Mouse (Mus musculus): ENCODE results near the gene Veph1.
A peak's percentile ranks its signal among the peaks of the same experiment; 100 is the strongest.

Gene Veph1

GRCm38 (mm10) chr3:66224931-66225537 lies 71.6 kb downstream of the Veph1 start:
- no peak for DNase-seq (ENCODE audit: low spot score in 2 of 2)

GRCm38 (mm10) chr3:66221243-66221611 lies 75.4 kb downstream of the Veph1 start:
- no peak for DNase-seq (ENCODE audit: low spot score in 2 of 2)

GRCm38 (mm10) chr3:66220554-66221242 lies 75.9 kb downstream of the Veph1 start:
- peak in 1 of 2 experiments; percentile 45 for DNase-seq (ENCODE audit: low spot score in 2 of 2)

GRCm38 (mm10) chr3:66219655-66220191 lies 76.9 kb downstream of the Veph1 start, which contains the start of gene Ptx3:
Gene Ptx3, plus strand, starts transcription at chr3:66219910.
- no peak for DNase-seq (ENCODE audit: low spot score in 2 of 2)

GRCm38 (mm10) chr3:66215759-66216158 lies 80.9 kb downstream of the Veph1 start:
- no peak for DNase-seq (ENCODE audit: low spot score in 2 of 2)

GRCm38 (mm10) chr3:66213524-66213923 lies 83.1 kb downstream of the Veph1 start:
- DNase-seq (ENCODE audit: low spot score in 2 of 2), result no peak

- DNase-seq (ENCODE audit: low spot score in 2 of 2), result no peak
These were observed 87.6 kb downstream of the Veph1 start for GRCm38 (mm10) chr3:66208836-66209573.

- no peak for DNase-seq (ENCODE audit: low spot score in 2 of 2)
These were observed 102.6 kb downstream of the Veph1 start for GRCm38 (mm10) chr3:66193910-66194562.

- DNase-seq (ENCODE audit: low spot score in 2 of 2), result no peak
These were observed 117.0 kb downstream of the Veph1 start for GRCm38 (mm10) chr3:66179647-66180046.

GRCm38 (mm10) chr3:66172907-66173306 lies 123.7 kb downstream of the Veph1 start:
- peak in 1 of 2 experiments; percentile 12 for DNase-seq (ENCODE audit: low spot score in 2 of 2)

- DNase-seq (ENCODE audit: low spot score in 2 of 2), result no peak
These were observed 126.6 kb downstream of the Veph1 start for GRCm38 (mm10) chr3:66169873-66170538.

- DNase-seq (ENCODE audit: low spot score in 2 of 2), result no peak
These were observed 129.9 kb downstream of the Veph1 start for GRCm38 (mm10) chr3:66166606-66167290.

- DNase-seq (ENCODE audit: low spot score in 2 of 2), result no peak
These were observed 131.6 kb downstream of the Veph1 start for GRCm38 (mm10) chr3:66165026-66165425.

GRCm38 (mm10) chr3:66164585-66164984 lies 132.1 kb downstream of the Veph1 start:
- no peak for DNase-seq (ENCODE audit: low spot score in 2 of 2)

- no peak for DNase-seq (ENCODE audit: low spot score in 2 of 2)
These were observed 134.0 kb downstream of the Veph1 start for GRCm38 (mm10) chr3:66162612-66163011.

GRCm38 (mm10) chr3:66157947-66158346 lies 138.7 kb downstream of the Veph1 start:
- no peak for DNase-seq (ENCODE audit: low spot score in 2 of 2)

- DNase-seq (ENCODE audit: low spot score in 2 of 2), result no peak
These were observed 159.0 kb downstream of the Veph1 start for GRCm38 (mm10) chr3:66137601-66138000.

GRCm38 (mm10) chr3:66131264-66131950 lies 165.2 kb downstream of the Veph1 start:
- DNase-seq (ENCODE audit: low spot score in 2 of 2), result no peak

- DNase-seq (ENCODE audit: low spot score in 2 of 2), result no peak
These were observed 166.9 kb downstream of the Veph1 start for GRCm38 (mm10) chr3:66129689-66130088.

GRCm38 (mm10) chr3:66105493-66105892 lies 191.1 kb downstream of the Veph1 start:
- no peak for DNase-seq (ENCODE audit: low spot score in 2 of 2)

Measured in cerebellum, postnatal 4 days (tissue).